Mouse (Mus musculus) cerebellum, adult 11-12 months (tissue): ENCODE data around the gene Mill1.
"Not testable (repeated sequence)": the region's sequence is repeated elsewhere in the genome, so short reads cannot be mapped to it uniquely, and the experiment has no call there.

Experiments used
- DNase-seq: peaks from one replicate; pipeline ENCODE4 v3.0.0; 2022

The Mill1 gene

GRCm38 (mm10) chr7:18245047-18245446, at the start of gene Mill1:
TSS of gene Mill1 (plus strand) at chr7:18245347.
- no peak for DNase-seq

- peak; percentile 3 for DNase-seq
These were observed 34.2 kb upstream of the Mill1 start for GRCm38 (mm10) chr7:18210938-18211337.

GRCm38 (mm10) chr7:18214699-18215098, 30.4 kb upstream of the Mill1 start:
- no peak for DNase-seq

- no peak for DNase-seq
These were observed 6.6 kb upstream of the Mill1 start for GRCm38 (mm10) chr7:18238561-18238960.

- DNase-seq = no peak
These were observed 3.9 kb upstream of the Mill1 start for GRCm38 (mm10) chr7:18241217-18241616.

- not testable (repeated sequence) for DNase-seq
These were observed 1.1 kb upstream of the Mill1 start for GRCm38 (mm10) chr7:18243959-18244573.

- DNase-seq = no peak
These were observed 15.1 kb downstream of the Mill1 start for GRCm38 (mm10) chr7:18260219-18260618.

- peak; percentile 3 for DNase-seq
These were observed 19.9 kb downstream of the Mill1 start for GRCm38 (mm10) chr7:18265089-18265488.
